In genomic region chr7:19319906-19320305, GRCm38 (mm10) we compare ENCODE assay signal across 8 mouse cellular contexts. TPM values are rescaled to one million over a fixed set of nuclear protein-coding genes. Genes with fewer than 3 reads are reported as not detected.
DNase-seq lines count a peak whose midpoint lies in the region; ATAC-seq and TF ChIP-seq lines count a peak whose summit lies in the region.

No protein-coding gene starts in this region.

- H3K9ac ChIP-seq in heart, embryonic 13.5 days, result peak overlapping the region; percentile 83
- peak overlapping the region; percentile 41; the same call in 1 of the 2 replicates for H3K9ac ChIP-seq in kidney, postnatal 0 days (ENCODE audit: low read depth, low read length)
- H3K9ac ChIP-seq in liver, embryonic 12.5 days, result peak overlapping the region; percentile 37; the same call in 1 of the 2 replicates

- H3K36me3 ChIP-seq in heart, embryonic 13.5 days, result no peaks in the 10 kb centered on the region
- H3K36me3 ChIP-seq in kidney, postnatal 0 days (ENCODE audit: insufficient read depth, low read length), result no peaks in the 10 kb centered on the region
- no peaks in the 10 kb centered on the region for H3K36me3 ChIP-seq in liver, embryonic 12.5 days
- no peaks in the 10 kb centered on the region for H3K36me3 ChIP-seq in splenic B cell, adult 2 months (ENCODE audit: control insufficient read depth, insufficient read depth, low read length, poor library complexity, severe bottlenecking)

- peaks cover 35% of the 10 kb centered on the region for H3K27me3 ChIP-seq in heart, embryonic 13.5 days (replicated peaks)
- 0 out of 2 replicates have a peak, but pooled peaks cover 4% of the 10 kb centered on the region for H3K27me3 ChIP-seq in kidney, postnatal 0 days (ENCODE audit: insufficient read depth, low read length)
- peaks cover 99% of the 10 kb centered on the region for H3K27me3 ChIP-seq in liver, embryonic 12.5 days (replicated peaks)
- H3K27me3 ChIP-seq in splenic B cell, adult 2 months (ENCODE audit: control insufficient read depth, insufficient read depth, low read length, poor library complexity, severe bottlenecking), result no peaks in the 10 kb centered on the region

- peak overlapping the region; percentile 89 for H3K4me2 ChIP-seq in heart, embryonic 13.5 days
- peak overlapping the region; percentile 75 for H3K4me2 ChIP-seq in kidney, postnatal 0 days (ENCODE audit: low read length)
- H3K4me2 ChIP-seq in liver, embryonic 12.5 days, result peak overlapping the region; percentile 69

- WGBS in heart, embryonic 13.5 days, result under 1% methylated on average over 40 of the region's 41 CpGs
- under 1% methylated on average over 41 of the region's 41 CpGs for WGBS in kidney, postnatal 0 days
- whole genome bisulfite sequencing in liver, embryonic 12.5 days (ENCODE audit: insufficient replicate concordance), result under 1% methylated on average over 41 of the region's 41 CpGs

- peak; percentile 98 for DNase-seq in kidney, postnatal 0 days (ENCODE audit: low spot score)
- peak; percentile 98 for DNase-seq in naive thymus-derived CD4-positive, alpha-beta T cell, adult 2 months (ENCODE audit: low read depth)
- peak; percentile 100 for DNase-seq in splenic B cell, adult 2 months (ENCODE audit: low read depth, low spot score)

- H3K4me1 ChIP-seq in brown adipose tissue, adult 24 weeks (ENCODE audit: control insufficient read depth, insufficient read depth, insufficient read length, low read length), result peaks cover 9% of the 10 kb centered on the region; the same call in 1 of the 2 replicates
- H3K4me1 ChIP-seq in heart, embryonic 13.5 days, result peaks cover 25% of the 10 kb centered on the region
- peaks cover 8% of the 10 kb centered on the region for H3K4me1 ChIP-seq in kidney, postnatal 0 days (replicated peaks; ENCODE audit: insufficient read depth, low read length)
- peaks cover 15% of the 10 kb centered on the region for H3K4me1 ChIP-seq in liver, embryonic 12.5 days

- H3K9me3 ChIP-seq in heart, embryonic 13.5 days, result no peaks in the 10 kb centered on the region
- no peaks in the 10 kb centered on the region for H3K9me3 ChIP-seq in kidney, postnatal 0 days (replicated peaks; ENCODE audit: low read length)
- no peaks in the 10 kb centered on the region for H3K9me3 ChIP-seq in liver, embryonic 12.5 days (replicated peaks)

- TF ChIP-seq CTCF in kidney, postnatal 0 days (IDR thresholded peaks at IDR 0.05; ENCODE audit: low read depth), result no peak

- peak; percentile 84 for ATAC-seq in CD4-positive, CD25-positive, alpha-beta regulatory T cell, adult 4 months
- ATAC-seq in erythroid progenitor cell, adult 5-6 weeks (replicated peaks; ENCODE audit: low FRiP score, poor library complexity, severe bottlenecking), result peak; percentile 72
- ATAC-seq in heart, embryonic 13.5 days (ENCODE audit: extremely low read depth, insufficient number of reproducible peaks, low FRiP score, low TSS enrichment), result peak; percentile 86
- peak; percentile 95 for ATAC-seq in kidney, postnatal 0 days (replicated peaks; ENCODE audit: low FRiP score, low read depth)
- ATAC-seq in liver, embryonic 12.5 days, result peak; percentile 82

- peak overlapping the region; percentile 55 for H3K4me3 ChIP-seq in brown adipose tissue, adult 24 weeks (ENCODE audit: insufficient read depth, low read depth, low read length)
- H3K4me3 ChIP-seq in heart, embryonic 13.5 days, result peak overlapping the region; percentile 57
- H3K4me3 ChIP-seq in kidney, postnatal 0 days (replicated peaks; ENCODE audit: low read depth, low read length), result peak overlapping the region; percentile 36
- peak overlapping the region; percentile 44 for H3K4me3 ChIP-seq in liver, embryonic 12.5 days

- peak overlapping the region; percentile 17; the same call in 1 of the 2 replicates for H3K27ac ChIP-seq in brown adipose tissue, adult 24 weeks (replicated peaks; ENCODE audit: low read depth, low read length)
- H3K27ac ChIP-seq in heart, embryonic 13.5 days (replicated peaks), result peak overlapping the region; percentile 42; the same call in 1 of the 2 replicates
- H3K27ac ChIP-seq in kidney, postnatal 0 days, result no peak overlapping the region
- no peak overlapping the region for H3K27ac ChIP-seq in liver, embryonic 12.5 days

RNA-seq across cellular contexts. Expression of gene Fosb, which starts 10.1 kb away (rescaled TPM):
- polyA plus RNA-seq in CD4-positive, CD25-positive, alpha-beta regulatory T cell, adult 4 months (2017; shearing (Covaris generic)), result 1 to 10 TPM in 1 of 2 experiments, under 1 TPM in 1; 0.35 to 2.7 TPM
- polyA plus RNA-seq in brown adipose tissue, adult 24 weeks (2012; ENCODE audit: insufficient read depth, insufficient read length, missing spikeins), result 2.7 and 48.0 TPM in 2 replicates
- 6.3 and 7.9 TPM in 2 replicates for total RNA-seq in erythroid progenitor cell, adult 5-6 weeks (2015; ENCODE audit: low replicate concordance)
- 1.3 and 3.3 TPM in 2 replicates for total RNA-seq in erythroid progenitor cell, adult 5-6 weeks (2017; ENCODE audit: low replicate concordance)
- polyA plus RNA-seq in heart, embryonic 13.5 days (2015; fragmentation: Nextera tagmentation; extraction: Ambion mirVana), result 0.14 and 0.16 TPM in 2 replicates
- 0.11 TPM in 2 replicates for polyA plus RNA-seq in kidney, postnatal 0 days (2015; fragmentation: Nextera tagmentation; extraction: Ambion mirVana)
- polyA plus RNA-seq in liver, embryonic 12.5 days (2016; fragmentation: Nextera tagmentation; extraction: Ambion mirVana), result 0.04 and 0.05 TPM in 2 replicates

RNA-seq across cellular contexts. Expression of gene Ercc1, which starts 24.7 kb away (rescaled TPM):
- 10 to 100 TPM; 71.2 to 78.1 TPM for polyA plus RNA-seq in CD4-positive, CD25-positive, alpha-beta regulatory T cell, adult 4 months (2017; shearing (Covaris generic))
- 32.6 and 38.4 TPM in 2 replicates for polyA plus RNA-seq in brown adipose tissue, adult 24 weeks (2012; ENCODE audit: insufficient read depth, insufficient read length, missing spikeins)
- 3.6 and 12.6 TPM in 2 replicates for total RNA-seq in erythroid progenitor cell, adult 5-6 weeks (2015; ENCODE audit: low replicate concordance)
- total RNA-seq in erythroid progenitor cell, adult 5-6 weeks (2017; ENCODE audit: low replicate concordance), result 1.2 and 1.8 TPM in 2 replicates
- polyA plus RNA-seq in heart, embryonic 13.5 days (2015; fragmentation: Nextera tagmentation; extraction: Ambion mirVana), result 62.6 and 62.7 TPM in 2 replicates
- 68.4 and 68.8 TPM in 2 replicates for polyA plus RNA-seq in kidney, postnatal 0 days (2015; fragmentation: Nextera tagmentation; extraction: Ambion mirVana)
- polyA plus RNA-seq in liver, embryonic 12.5 days (2016; fragmentation: Nextera tagmentation; extraction: Ambion mirVana), result 25.8 and 31.5 TPM in 2 replicates

RNA-seq across cellular contexts. Expression of gene Rtn2, which starts 37.5 kb away (rescaled TPM):
- not detected for polyA plus RNA-seq in CD4-positive, CD25-positive, alpha-beta regulatory T cell, adult 4 months (2017; shearing (Covaris generic))
- 14.9 and 16.6 TPM in 2 replicates for polyA plus RNA-seq in brown adipose tissue, adult 24 weeks (2012; ENCODE audit: insufficient read depth, insufficient read length, missing spikeins)
- total RNA-seq in erythroid progenitor cell, adult 5-6 weeks (2015; ENCODE audit: low replicate concordance), result 4.0 TPM in 1 of 2 replicates, not detected in the other
- not detected in 2 replicates for total RNA-seq in erythroid progenitor cell, adult 5-6 weeks (2017; ENCODE audit: low replicate concordance)
- 26.1 and 29.3 TPM in 2 replicates for polyA plus RNA-seq in heart, embryonic 13.5 days (2015; fragmentation: Nextera tagmentation; extraction: Ambion mirVana)
- polyA plus RNA-seq in kidney, postnatal 0 days (2015; fragmentation: Nextera tagmentation; extraction: Ambion mirVana), result 7.3 and 7.4 TPM in 2 replicates
- polyA plus RNA-seq in liver, embryonic 12.5 days (2016; fragmentation: Nextera tagmentation; extraction: Ambion mirVana), result 5.1 and 5.6 TPM in 2 replicates

RNA-seq across cellular contexts. Expression of gene Cd3eap, which starts 39.4 kb away (rescaled TPM):
- 10 to 100 TPM; 15.8 to 17.6 TPM for polyA plus RNA-seq in CD4-positive, CD25-positive, alpha-beta regulatory T cell, adult 4 months (2017; shearing (Covaris generic))
- polyA plus RNA-seq in brown adipose tissue, adult 24 weeks (2012; ENCODE audit: insufficient read depth, insufficient read length, missing spikeins), result 3.3 and 5.5 TPM in 2 replicates
- total RNA-seq in erythroid progenitor cell, adult 5-6 weeks (2015; ENCODE audit: low replicate concordance), result 2.1 and 3.6 TPM in 2 replicates
- total RNA-seq in erythroid progenitor cell, adult 5-6 weeks (2017; ENCODE audit: low replicate concordance), result 0.45 and 4.0 TPM in 2 replicates
- polyA plus RNA-seq in heart, embryonic 13.5 days (2015; fragmentation: Nextera tagmentation; extraction: Ambion mirVana), result 17.4 and 19.8 TPM in 2 replicates
- 16.7 and 17.7 TPM in 2 replicates for polyA plus RNA-seq in kidney, postnatal 0 days (2015; fragmentation: Nextera tagmentation; extraction: Ambion mirVana)
- polyA plus RNA-seq in liver, embryonic 12.5 days (2016; fragmentation: Nextera tagmentation; extraction: Ambion mirVana), result 19.5 and 19.9 TPM in 2 replicates

RNA-seq across cellular contexts. Expression of gene Ppp1r13l, which starts 39.6 kb away (rescaled TPM):
- polyA plus RNA-seq in CD4-positive, CD25-positive, alpha-beta regulatory T cell, adult 4 months (2017; shearing (Covaris generic)), result not detected
- polyA plus RNA-seq in brown adipose tissue, adult 24 weeks (2012; ENCODE audit: insufficient read depth, insufficient read length, missing spikeins), result 1.7 and 4.1 TPM in 2 replicates
- total RNA-seq in erythroid progenitor cell, adult 5-6 weeks (2015; ENCODE audit: low replicate concordance), result not detected in 2 replicates
- 0.64 and 1.7 TPM in 2 replicates for total RNA-seq in erythroid progenitor cell, adult 5-6 weeks (2017; ENCODE audit: low replicate concordance)
- polyA plus RNA-seq in heart, embryonic 13.5 days (2015; fragmentation: Nextera tagmentation; extraction: Ambion mirVana), result 12.8 and 13.0 TPM in 2 replicates
- 3.0 and 4.0 TPM in 2 replicates for polyA plus RNA-seq in kidney, postnatal 0 days (2015; fragmentation: Nextera tagmentation; extraction: Ambion mirVana)
- polyA plus RNA-seq in liver, embryonic 12.5 days (2016; fragmentation: Nextera tagmentation; extraction: Ambion mirVana), result 1.7 and 1.9 TPM in 2 replicates

Comparison
In these comparisons a context has a peak if more than half of its experiments do, and no peak if none do; other contexts are left out.
1. H3K27ac ChIP-seq: peak in brown adipose tissue, adult 24 weeks (single experiment) and heart, embryonic 13.5 days (single experiment); none in kidney, postnatal 0 days (single experiment) and liver, embryonic 12.5 days (single experiment).
2. Peak in every context shown above with its lines, with median percentiles within 50 percentile points of each other: ATAC-seq, H3K4me3 ChIP-seq, H3K4me2 ChIP-seq, H3K9ac ChIP-seq and DNase-seq.